Mouse (Mus musculus): ENCODE measurements around the gene Olfr1066.
"Not testable (repeated sequence)": the region's sequence is repeated elsewhere in the genome, so short reads cannot be mapped to it uniquely, and the experiment has no call there.

The Olfr1066 gene

GRCm38 (mm10) chr2:86456169-86456568 lies at the start of gene Olfr1066:
Gene Olfr1066, minus strand, starts transcription at chr2:86456269.
- DNase-seq (ENCODE audit: low spot score) = no peak

- DNase-seq (ENCODE audit: low spot score) = no peak
Observed at GRCm38 (mm10) chr2:86487286-86487685, 31.2 kb upstream of the Olfr1066 start, which contains the start of gene Olfr228. Gene Olfr228, minus strand, starts transcription at chr2:86487386.

GRCm38 (mm10) chr2:86464442-86465109 lies 8.5 kb upstream of the Olfr1066 start:
- peak; percentile 16 for DNase-seq (ENCODE audit: low spot score)

GRCm38 (mm10) chr2:86460434-86460833 lies 4.4 kb upstream of the Olfr1066 start:
- no peak for DNase-seq (ENCODE audit: low spot score)

DNA sequence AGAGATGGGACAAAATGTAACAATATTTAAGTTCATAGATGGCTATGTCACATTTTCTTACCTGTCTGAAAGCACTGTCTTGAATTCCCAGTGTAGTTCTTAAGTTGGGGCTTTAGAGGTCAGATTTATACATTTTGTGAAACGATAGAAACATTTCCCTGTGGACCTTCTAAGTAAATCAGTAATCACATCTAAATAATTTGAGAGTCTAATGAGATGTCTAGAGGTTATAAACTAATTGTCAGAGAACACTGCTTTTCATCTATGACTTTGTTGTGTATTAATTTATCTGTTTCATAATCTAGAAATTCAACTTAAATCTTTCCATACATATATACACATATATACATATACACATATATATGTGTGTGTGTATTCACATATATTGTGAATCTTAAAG lies 5.6 kb downstream of the Olfr1066 start, which contains the start of gene Olfr1065:
Gene Olfr1065 (minus strand): TSS at position 101 of the 400 bp plus-strand sequence.
- not testable (repeated sequence) for DNase-seq (ENCODE audit: low spot score)

DNA sequence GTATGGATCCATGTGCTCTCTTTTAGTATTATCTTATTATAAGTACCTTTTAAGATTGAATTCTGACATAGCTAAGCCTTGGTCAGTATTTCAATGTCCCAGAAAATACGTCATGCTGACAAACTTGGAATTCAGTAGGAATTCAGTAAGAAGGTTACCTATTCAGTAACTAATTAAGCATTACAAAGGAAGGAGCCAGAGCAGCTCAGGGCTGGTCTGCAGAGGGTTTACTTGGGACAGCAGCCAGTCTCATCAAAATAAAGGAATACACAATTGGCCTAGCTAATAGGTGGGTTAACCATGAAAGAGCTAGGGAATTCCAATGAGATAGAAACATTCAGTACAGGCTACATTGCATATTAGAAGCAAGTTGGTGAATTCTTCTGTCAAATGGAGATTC lies 14.0 kb downstream of the Olfr1066 start:
- DNase-seq (ENCODE audit: low spot score) = not testable (repeated sequence)

DNA sequence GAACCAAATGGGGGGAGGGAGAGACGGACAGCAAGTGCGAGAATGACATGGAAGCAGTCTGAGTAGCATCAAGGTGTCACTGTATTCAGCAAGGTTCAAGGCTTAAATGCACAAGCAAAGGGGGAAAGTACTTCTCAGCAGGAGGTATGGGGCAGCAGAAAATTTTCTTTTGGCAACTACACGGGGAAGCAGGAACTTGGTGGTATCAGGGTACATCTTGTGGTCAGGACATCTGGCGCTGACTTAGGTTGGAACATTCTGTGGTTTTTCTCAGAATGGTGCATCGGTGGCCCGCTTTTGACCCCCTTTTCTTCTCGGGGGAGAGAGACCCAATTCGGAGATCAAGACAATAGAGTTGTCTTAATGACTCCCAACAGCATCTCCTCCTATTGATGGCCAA lies 27.6 kb downstream of the Olfr1066 start:
- not testable (repeated sequence) for DNase-seq (ENCODE audit: low spot score)

DNA sequence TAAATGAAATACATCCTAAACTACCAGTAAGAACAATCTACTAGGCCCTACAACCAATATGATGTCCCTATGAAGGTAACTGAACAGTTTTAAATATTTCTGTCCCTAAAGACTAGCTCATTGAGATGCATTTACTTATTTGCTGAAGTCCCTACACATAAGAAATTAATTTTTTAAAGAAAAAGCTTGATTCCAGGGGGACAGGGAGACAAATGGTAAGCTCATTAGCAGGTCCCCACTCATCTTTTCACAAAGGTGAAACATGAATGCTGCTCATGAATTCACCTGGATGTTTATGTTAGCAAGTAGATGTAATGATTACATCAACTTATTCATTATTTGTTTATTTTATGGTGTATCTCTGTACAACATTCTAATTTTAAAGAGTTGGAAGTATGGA lies 29.4 kb downstream of the Olfr1066 start, which contains the start of gene Olfr1062:
Gene Olfr1062 (minus strand): TSS at position 101 of the 400 bp plus-strand sequence.
- DNase-seq (ENCODE audit: low spot score) = not testable (repeated sequence)

GRCm38 (mm10) chr2:86413950-86414349 lies 42.1 kb downstream of the Olfr1066 start, which contains the start of gene Olfr1061:
Gene Olfr1061, minus strand, starts transcription at chr2:86414050.
- no peak for DNase-seq (ENCODE audit: low spot score)

All from yolk sac, embryonic 10.5 days (tissue).